Mouse (Mus musculus) v-Abl transformed pro-B cells (cell line): ENCODE data around the gene Sh3gl1.

Source experiments
- in situ Hi-C, 2 experiments: fragments of 400-800 bp; cut with MboI; formaldehyde crosslinking; loops; one replicate each; pipeline ENCODE4 v1.15.1; 2025; ENCODE audit not compliant: unreplicated experiment in 2 of 2

Sh3gl1 gene

GRCm38 (mm10) chr17:56040857-56041163, 4.4 kb upstream of the Sh3gl1 start:
- in situ Hi-C loops = loop anchor here in 1 of 2 experiments (5.0 kb wide), 1 partner anchor 36 kb away; the partner anchor contains the start of genes Hdgfl2 and Ubxn6

GRCm38 (mm10) chr17:56040030-56040856, 3.8 kb upstream of the Sh3gl1 start, which contains the start of gene Chaf1a:
Gene Chaf1a, plus strand, starts transcription at chr17:56040439.
- in situ Hi-C loops = loop anchor here in 1 of 2 experiments (5.0 kb wide), 1 partner anchor 37 kb away; the partner anchor contains the start of genes Hdgfl2 and Ubxn6

DNA sequence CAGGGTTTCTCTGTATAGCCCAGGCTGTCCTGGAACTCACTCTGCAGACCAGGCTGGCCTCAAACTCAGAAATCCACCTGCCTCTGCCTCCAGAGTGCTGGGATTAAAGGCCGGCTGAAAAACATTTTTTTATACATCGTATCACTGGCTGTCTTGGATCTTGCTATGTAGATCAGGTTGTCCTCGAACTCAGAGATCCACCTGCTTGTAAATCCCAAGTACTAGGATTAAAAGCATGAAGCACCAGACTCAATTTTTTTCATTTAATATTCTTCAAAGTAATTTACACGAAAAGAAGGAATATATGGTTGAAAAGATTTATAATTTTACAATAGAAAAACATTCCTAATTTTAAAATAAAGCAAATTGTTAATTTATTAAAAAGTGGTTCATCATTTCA, 2.9 kb upstream of the Sh3gl1 start:
- in situ Hi-C loops = no loop called here

DNA sequence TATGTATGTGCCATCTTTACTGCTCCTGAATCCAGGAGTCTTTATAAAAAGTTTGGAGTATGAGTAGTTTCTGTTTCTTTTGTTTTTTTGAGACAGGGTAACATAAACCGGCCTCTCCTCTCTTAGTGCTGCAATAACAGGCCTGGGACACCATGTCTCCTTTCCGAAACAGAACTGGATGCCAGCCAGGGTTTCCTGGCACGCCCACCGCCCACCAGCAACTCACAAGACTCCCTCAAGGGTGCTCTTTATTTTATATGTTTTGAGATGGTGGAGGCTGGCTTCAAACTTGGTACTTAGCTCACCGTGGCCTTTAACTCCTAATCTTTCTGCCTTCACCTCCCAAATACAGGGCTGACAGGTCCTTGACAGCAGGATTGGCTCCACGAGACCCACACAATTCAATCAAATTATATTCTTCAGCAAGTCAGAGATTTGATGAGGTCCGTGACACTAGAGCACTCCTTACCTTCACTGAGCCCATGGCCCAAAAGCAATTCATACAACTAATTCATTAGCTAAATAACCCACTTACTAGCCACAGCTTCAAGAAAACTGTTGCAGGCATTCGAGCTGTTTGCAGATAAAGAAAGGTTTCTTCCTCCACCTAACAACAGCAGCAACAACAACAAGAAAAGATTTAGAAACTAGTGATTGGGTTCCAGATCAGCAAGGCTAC, 2.3 kb upstream of the Sh3gl1 start:
- in situ Hi-C loops = no loop called here

- in situ Hi-C loops = no loop called here
Observed at GRCm38 (mm10) chr17:56036901-56037287, 459 bp upstream of the Sh3gl1 start.

- in situ Hi-C loops = no loop called here
Observed at GRCm38 (mm10) chr17:56035216-56035615, 1.2 kb downstream of the Sh3gl1 start.

DNA sequence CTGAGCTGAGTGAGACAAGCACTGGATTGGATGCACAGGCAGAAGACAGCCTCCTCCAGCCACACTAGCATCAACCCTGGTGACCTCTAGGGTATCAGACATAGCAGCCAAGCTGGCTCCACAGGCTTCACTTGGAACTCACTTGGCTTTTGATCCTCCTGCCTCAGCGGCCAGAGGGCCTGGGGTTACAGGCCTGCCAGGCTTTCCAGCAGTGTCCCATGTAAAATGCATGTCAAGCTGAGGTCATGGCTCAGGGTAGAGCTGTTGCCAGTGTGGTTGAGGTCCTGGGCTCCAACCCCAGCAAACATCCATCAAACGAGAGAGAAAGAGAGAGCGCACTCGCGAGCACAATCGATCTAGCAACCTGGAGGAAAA, 1.7 kb downstream of the Sh3gl1 start:
- in situ Hi-C loops = no loop called here

DNA sequence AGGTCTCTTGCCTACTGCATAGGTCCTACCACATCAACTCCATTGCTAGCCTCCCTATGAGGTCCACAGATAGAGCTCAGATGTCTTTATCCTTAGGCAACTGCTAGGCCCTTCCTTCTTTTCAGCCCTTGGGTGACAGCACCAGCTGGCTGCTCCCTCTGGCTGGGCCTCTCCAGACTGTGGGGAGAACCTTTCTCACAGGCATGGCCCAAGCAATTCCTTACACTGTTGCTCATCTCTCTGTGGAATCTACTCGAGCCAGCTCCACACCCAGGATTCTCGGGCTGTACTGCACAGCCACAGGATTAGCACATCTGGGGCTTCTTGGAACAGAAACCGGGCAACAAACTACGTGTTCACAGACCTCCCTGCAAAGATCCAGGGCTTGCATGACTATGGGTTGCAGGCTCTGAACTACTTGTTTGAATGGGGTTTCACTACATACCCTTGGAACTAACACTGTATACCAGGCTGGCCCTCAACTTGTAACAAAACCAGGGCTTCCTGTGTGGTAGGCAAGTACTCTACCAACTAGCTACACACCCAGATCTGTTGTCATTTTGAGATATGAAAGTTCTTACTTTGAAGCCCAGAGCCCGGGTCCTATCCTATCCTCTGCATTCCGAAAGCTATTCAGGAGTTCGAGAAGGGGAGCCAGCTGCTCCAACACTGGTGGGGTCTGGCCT, 2.3 kb downstream of the Sh3gl1 start:
- in situ Hi-C loops = no loop called here

DNA sequence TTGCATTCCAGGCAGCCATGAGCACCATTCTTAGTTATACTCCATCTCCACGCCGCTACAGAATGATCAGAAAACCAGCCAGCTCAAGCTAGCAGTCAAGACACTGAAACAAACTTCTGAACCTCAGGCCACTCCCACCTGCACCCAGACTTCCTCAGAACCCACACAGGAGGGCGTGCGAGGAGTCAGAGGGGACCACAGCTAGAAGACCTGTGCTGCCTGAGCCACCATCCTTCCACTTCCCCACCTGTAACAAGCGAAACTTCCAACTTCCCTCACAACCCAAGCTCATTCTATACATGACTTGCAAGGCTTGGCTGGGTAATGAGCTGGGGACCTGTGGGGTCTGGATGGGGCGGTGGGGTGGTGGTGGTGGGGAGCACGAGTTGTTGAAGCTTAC, 3.6 kb downstream of the Sh3gl1 start:
- in situ Hi-C loops = no loop called here

- in situ Hi-C loops = no loop called here
Observed at GRCm38 (mm10) chr17:56032127-56032733, 4.2 kb downstream of the Sh3gl1 start.

- in situ Hi-C loops = no loop called here
Observed at GRCm38 (mm10) chr17:56031431-56031830, 5.0 kb downstream of the Sh3gl1 start.

GRCm38 (mm10) chr17:56030919-56031318, 5.5 kb downstream of the Sh3gl1 start:
- in situ Hi-C loops = no loop called here

DNA sequence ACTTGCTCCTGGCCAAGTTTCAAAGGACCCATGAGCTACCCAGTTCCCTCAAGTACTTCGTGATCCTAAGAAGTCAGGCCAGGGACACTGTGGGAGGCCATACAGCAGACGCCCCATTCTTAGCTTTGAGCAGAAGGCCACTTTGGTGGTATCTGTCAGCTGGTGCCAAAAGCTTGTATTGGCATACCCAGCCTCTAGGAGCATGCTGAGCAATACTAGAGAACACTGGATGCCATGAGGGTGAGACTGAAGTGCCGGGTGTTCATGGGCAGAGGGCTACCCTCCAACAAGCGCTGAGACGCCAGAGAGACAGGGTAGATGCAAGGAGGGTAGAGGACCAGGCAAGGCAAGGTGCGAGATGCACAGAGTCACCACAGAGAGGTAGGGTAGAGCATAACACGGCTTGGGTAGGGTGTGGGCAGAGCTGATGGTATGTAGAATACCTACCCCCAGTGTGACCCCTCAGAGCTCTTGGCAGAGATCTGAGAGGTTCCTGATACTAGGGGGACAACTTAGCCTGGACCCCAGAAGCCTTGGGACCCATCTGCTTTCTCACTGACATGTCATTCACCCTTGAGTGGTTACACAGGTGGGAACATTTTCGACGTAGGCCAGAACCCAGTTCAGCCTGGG, 6.1 kb downstream of the Sh3gl1 start:
- in situ Hi-C loops = no loop called here

DNA sequence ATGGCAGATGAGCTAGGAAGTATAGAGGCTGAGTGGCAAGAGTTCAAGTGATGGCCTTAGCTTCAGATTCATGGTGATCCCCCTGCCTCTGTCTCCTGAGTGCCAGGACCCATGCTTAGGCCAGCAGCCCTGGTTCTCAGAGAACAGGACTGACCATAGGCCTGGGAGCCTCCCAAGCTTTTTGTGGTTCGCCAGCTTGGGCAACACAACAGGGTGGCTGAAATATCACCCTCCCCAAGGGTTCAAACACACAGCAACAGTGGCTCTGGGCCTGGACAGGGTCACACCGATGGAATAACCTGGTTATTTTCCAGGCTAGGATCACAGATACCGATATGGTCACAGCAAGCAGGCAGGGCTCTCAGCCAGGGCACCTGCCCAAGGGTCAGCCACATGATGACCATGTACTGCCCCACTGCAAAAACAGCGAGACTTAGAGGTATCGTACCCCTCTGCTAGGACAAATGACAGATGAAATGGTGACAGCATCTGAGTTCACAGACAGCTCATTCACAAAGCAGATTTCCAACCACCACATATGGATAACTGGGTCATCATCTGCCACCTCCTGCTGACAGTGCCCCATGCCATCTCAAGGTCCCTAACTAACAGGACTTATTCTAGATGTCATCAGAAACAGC, 8.5 kb downstream of the Sh3gl1 start:
- in situ Hi-C loops = no loop called here

GRCm38 (mm10) chr17:56026881-56027280, 9.6 kb downstream of the Sh3gl1 start:
- in situ Hi-C loops = no loop called here

GRCm38 (mm10) chr17:56026303-56026702, 10.1 kb downstream of the Sh3gl1 start:
- in situ Hi-C loops = no loop called here

GRCm38 (mm10) chr17:56024931-56025330, 11.5 kb downstream of the Sh3gl1 start:
- in situ Hi-C loops = no loop called here

DNA sequence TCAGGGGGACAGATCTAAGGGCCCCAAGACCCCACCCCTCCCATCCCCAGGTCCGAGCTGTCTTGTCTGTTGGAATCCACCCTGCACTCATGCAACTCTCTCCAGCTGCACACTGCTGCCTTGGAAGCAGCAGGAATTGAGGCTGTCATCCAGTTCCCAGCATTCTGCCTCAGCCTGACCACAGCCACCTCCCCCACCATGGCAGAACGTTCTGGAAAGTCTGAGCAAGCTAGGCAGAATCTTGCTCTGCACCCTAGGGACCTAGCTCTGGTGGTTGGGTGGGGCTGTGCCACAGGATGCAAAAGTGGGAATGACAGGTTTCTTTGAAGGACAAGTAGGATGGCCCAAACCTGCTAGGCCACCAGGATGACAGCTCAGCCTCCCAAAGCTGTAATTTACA, 12.0 kb downstream of the Sh3gl1 start:
- in situ Hi-C loops = no loop called here

- in situ Hi-C loops = no loop called here
Observed at GRCm38 (mm10) chr17:56023386-56023785, 13.0 kb downstream of the Sh3gl1 start.

DNA sequence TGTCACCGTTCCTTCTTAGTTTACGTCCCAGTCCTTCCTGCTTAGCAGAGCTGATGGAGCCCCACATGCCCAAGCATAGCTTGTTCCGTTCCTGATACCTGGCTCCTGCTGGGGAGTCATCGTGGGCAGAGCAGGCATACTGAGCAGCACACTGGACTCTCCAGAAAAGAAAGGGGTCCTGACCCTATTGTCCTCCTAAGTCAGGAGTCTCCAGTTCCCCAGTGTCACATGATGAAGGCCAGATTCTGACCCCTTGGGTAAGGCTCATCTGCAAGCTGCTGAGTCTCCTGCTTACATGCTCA, 13.5 kb downstream of the Sh3gl1 start:
- in situ Hi-C loops = no loop called here
